Mouse (Mus musculus): ENCODE measurements around the gene Dact2. TPM values are rescaled to one million over a fixed set of nuclear protein-coding genes. Genes with fewer than 3 reads are reported as not detected.

Gene Dact2
- total RNA-seq, 2 experiments from 2014 or later: 25.2 to 26.1 TPM

GRCm38 (mm10) chr17:14213976-14214529 is 9.9 kb upstream of the Dact2 start:
- DNase-seq (ENCODE audit: extremely low spot score in 1 of 2, low spot score in 1 of 2): no peak

GRCm38 (mm10) chr17:14212796-14213195 is 8.7 kb upstream of the Dact2 start:
- DNase-seq (ENCODE audit: extremely low spot score in 1 of 2, low spot score in 1 of 2): no peak

GRCm38 (mm10) chr17:14207093-14207561 is 3.0 kb upstream of the Dact2 start:
- DNase-seq (ENCODE audit: extremely low spot score in 1 of 2, low spot score in 1 of 2): no peak

- peak; percentile 65 to 87 for DNase-seq (ENCODE audit: extremely low spot score in 1 of 2, low spot score in 1 of 2)
Measured at GRCm38 (mm10) chr17:14206062-14206461, 2.0 kb upstream of the Dact2 start.

GRCm38 (mm10) chr17:14205236-14205635 is 1.1 kb upstream of the Dact2 start:
- no peak for DNase-seq (ENCODE audit: extremely low spot score in 1 of 2, low spot score in 1 of 2)

- DNase-seq (ENCODE audit: extremely low spot score in 1 of 2, low spot score in 1 of 2): peak; percentile 40 to 62
Measured at GRCm38 (mm10) chr17:14203121-14203941, 773 bp downstream of the Dact2 start.

GRCm38 (mm10) chr17:14202291-14203030 is 1.6 kb downstream of the Dact2 start:
- DNase-seq (ENCODE audit: extremely low spot score in 1 of 2, low spot score in 1 of 2): no peak

- no peak for DNase-seq (ENCODE audit: extremely low spot score in 1 of 2, low spot score in 1 of 2)
Measured at GRCm38 (mm10) chr17:14201281-14201787, 2.8 kb downstream of the Dact2 start.

- DNase-seq (ENCODE audit: extremely low spot score in 1 of 2, low spot score in 1 of 2): no peak
Measured at GRCm38 (mm10) chr17:14200206-14200605, 3.9 kb downstream of the Dact2 start.

- DNase-seq (ENCODE audit: extremely low spot score in 1 of 2, low spot score in 1 of 2): no peak
Measured at GRCm38 (mm10) chr17:14199621-14200020, 4.5 kb downstream of the Dact2 start.

- DNase-seq (ENCODE audit: extremely low spot score in 1 of 2, low spot score in 1 of 2): no peak
Measured at GRCm38 (mm10) chr17:14192924-14193323, 11.2 kb downstream of the Dact2 start.

GRCm38 (mm10) chr17:14192432-14192831 is 11.7 kb downstream of the Dact2 start:
- DNase-seq (ENCODE audit: extremely low spot score in 1 of 2, low spot score in 1 of 2): no peak

- no peak for DNase-seq (ENCODE audit: extremely low spot score in 1 of 2, low spot score in 1 of 2)
Measured at GRCm38 (mm10) chr17:14188455-14188854, 15.6 kb downstream of the Dact2 start.

- DNase-seq (ENCODE audit: extremely low spot score in 1 of 2, low spot score in 1 of 2): no peak
Measured at GRCm38 (mm10) chr17:14187096-14187495, 17.0 kb downstream of the Dact2 start.

- DNase-seq (ENCODE audit: extremely low spot score in 1 of 2, low spot score in 1 of 2): no peak
Measured at GRCm38 (mm10) chr17:14186176-14186575, 17.9 kb downstream of the Dact2 start.

- DNase-seq (ENCODE audit: extremely low spot score in 1 of 2, low spot score in 1 of 2): no peak
Measured at GRCm38 (mm10) chr17:14184192-14184814, 19.8 kb downstream of the Dact2 start.

GRCm38 (mm10) chr17:14183717-14184116 is 20.4 kb downstream of the Dact2 start:
- DNase-seq (ENCODE audit: extremely low spot score in 1 of 2, low spot score in 1 of 2): no peak

- DNase-seq (ENCODE audit: extremely low spot score in 1 of 2, low spot score in 1 of 2): no peak
Measured at GRCm38 (mm10) chr17:14182860-14183259, 21.2 kb downstream of the Dact2 start.

GRCm38 (mm10) chr17:14178911-14179310 is 25.2 kb downstream of the Dact2 start:
- no peak for DNase-seq (ENCODE audit: extremely low spot score in 1 of 2, low spot score in 1 of 2)

- no peak for DNase-seq (ENCODE audit: extremely low spot score in 1 of 2, low spot score in 1 of 2)
Measured at GRCm38 (mm10) chr17:14178475-14178874, 25.6 kb downstream of the Dact2 start.

GRCm38 (mm10) chr17:14178049-14178448 is 26.1 kb downstream of the Dact2 start:
- no peak for DNase-seq (ENCODE audit: extremely low spot score in 1 of 2, low spot score in 1 of 2)

All from layer of hippocampus, postnatal 25 days (tissue).